Mouse (Mus musculus): ENCODE data around the gene Arid5a. TPM values are rescaled to one million over a fixed set of nuclear protein-coding genes. Genes with fewer than 3 reads are reported as not detected.

Gene Arid5a
- polyA plus RNA-seq (2015; fragmentation: Nextera tagmentation; extraction: Ambion mirVana), result 13.8 and 16.1 TPM in 2 replicates

GRCm38 (mm10) chr1:36307495-36308280 lies at the start of gene Arid5a:
Arid5a (plus strand) TSS chr1:36307733.

GRCm38 (mm10) chr1:36274455-36274854 lies 33.1 kb upstream of the Arid5a start, which contains the start of gene Neurl3:
Neurl3 (minus strand) TSS chr1:36274679.

GRCm38 (mm10) chr1:36368969-36369645 lies 61.6 kb downstream of the Arid5a start, which contains the start of gene Kansl3:
Kansl3 (minus strand) TSS chr1:36369181.

GRCm38 (mm10) chr1:36371934-36372845 lies 64.7 kb downstream of the Arid5a start, which contains the start of gene Fer1l5:
Fer1l5 (plus strand) TSS chr1:36372291.

Small RNAs within 50 kb of the gene (microRNA-seq; reads per million reads assigned to microRNA genes)
- 0 to 0.30 reads per million in 2 experiments for gene Mir6898

Other genes starting within 250 kb of the Arid5a start
- 6.0 and 6.3 TPM in 2 replicates for gene Hs6st1, start 239.3 kb upstream of the Arid5a start, polyA plus RNA-seq (2015; fragmentation: Nextera tagmentation; extraction: Ambion mirVana)
- gene Uggt1, start 63.0 kb upstream of the Arid5a start, polyA plus RNA-seq (2015; fragmentation: Nextera tagmentation; extraction: Ambion mirVana), result 15.9 and 17.4 TPM in 2 replicates
- gene Neurl3, start 33.1 kb upstream of the Arid5a start, polyA plus RNA-seq (2015; fragmentation: Nextera tagmentation; extraction: Ambion mirVana), result 1.8 and 2.1 TPM in 2 replicates
- gene Kansl3, start 61.4 kb downstream of the Arid5a start, polyA plus RNA-seq (2015; fragmentation: Nextera tagmentation; extraction: Ambion mirVana), result 20.3 and 23.6 TPM in 2 replicates
- gene Fer1l5, start 64.6 kb downstream of the Arid5a start, polyA plus RNA-seq (2015; fragmentation: Nextera tagmentation; extraction: Ambion mirVana), result 0.17 and 0.38 TPM in 2 replicates
- 26.3 and 27.8 TPM in 2 replicates for gene Lman2l, start 137.5 kb downstream of the Arid5a start, polyA plus RNA-seq (2015; fragmentation: Nextera tagmentation; extraction: Ambion mirVana)
- gene Cnnm4, start 163.9 kb downstream of the Arid5a start, polyA plus RNA-seq (2015; fragmentation: Nextera tagmentation; extraction: Ambion mirVana), result 5.9 TPM in 2 replicates
- gene Cnnm3, start 204.1 kb downstream of the Arid5a start, polyA plus RNA-seq (2015; fragmentation: Nextera tagmentation; extraction: Ambion mirVana), result 2.1 and 2.7 TPM in 2 replicates
- 53.8 and 60.7 TPM in 2 replicates for gene Ankrd23, start 229.2 kb downstream of the Arid5a start, polyA plus RNA-seq (2015; fragmentation: Nextera tagmentation; extraction: Ambion mirVana)
- 0.28 and 0.54 TPM in 2 replicates for gene Gm42417, start 231.7 kb downstream of the Arid5a start, polyA plus RNA-seq (2015; fragmentation: Nextera tagmentation; extraction: Ambion mirVana)
- gene Ankrd39, start 239.7 kb downstream of the Arid5a start, polyA plus RNA-seq (2015; fragmentation: Nextera tagmentation; extraction: Ambion mirVana), result 18.4 and 19.7 TPM in 2 replicates

Measured in skeletal muscle tissue, postnatal 0 days (tissue).